Mouse (Mus musculus): Measurements from ENCODE around the gene Ankrd54. TPM values are rescaled to one million over a fixed set of nuclear protein-coding genes. Genes with fewer than 3 reads are reported as not detected.

Ankrd54 gene
- polyA plus RNA-seq (2014; fragmentation: Nextera tagmentation; extraction: Ambion mirVana), result 59.5 and 65.6 TPM in 2 replicates

DNA sequence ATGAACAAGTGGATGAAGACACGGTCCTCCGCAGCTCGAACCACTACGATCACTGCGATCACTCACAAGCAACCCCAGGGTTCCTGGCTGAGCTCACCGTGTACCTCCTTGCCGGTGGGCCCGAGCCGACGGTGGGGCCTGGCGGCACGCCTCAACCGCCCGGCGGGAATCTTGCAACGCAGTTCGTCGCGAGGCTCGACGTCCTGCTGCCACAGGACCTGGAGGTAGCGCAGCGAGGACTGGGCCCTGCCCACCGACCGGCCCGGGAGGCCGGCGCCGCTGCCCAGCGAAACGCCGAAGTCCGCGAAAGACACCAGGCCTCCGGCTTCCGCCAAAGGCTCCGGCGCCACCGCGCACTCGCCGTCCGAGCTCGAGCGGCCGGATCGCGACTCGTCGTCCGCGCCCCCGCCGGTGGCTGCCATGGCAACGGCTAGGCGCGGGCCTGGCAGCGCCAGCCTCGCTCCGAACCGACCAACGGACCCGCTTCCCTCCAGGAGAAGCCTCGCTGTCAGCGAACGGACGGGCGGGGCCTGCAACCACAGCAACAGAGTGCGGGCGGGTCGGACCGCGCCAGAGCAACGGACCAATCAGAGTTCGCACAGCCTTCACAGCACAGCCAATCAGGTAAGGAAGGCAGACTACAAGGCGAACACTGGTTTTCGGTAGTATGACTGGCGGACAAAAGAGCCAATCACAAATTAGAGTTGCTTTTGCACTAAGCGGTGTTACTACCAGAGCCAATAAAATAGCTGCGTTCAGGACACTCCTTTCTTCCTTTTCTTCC is at the start of gene Ankrd54:
Gene Ankrd54, minus strand, starts transcription at position 518 of the 784 bp plus-strand sequence.
- peak within 1 kb of the TSS; percentile 89 for H3K9ac ChIP-seq (ENCODE audit: low read length)
- under 1% methylated on average over 72 of the region's 80 CpGs for WGBS
- H3K4me1 ChIP-seq (ENCODE audit: control insufficient read depth, insufficient read depth, low read length), result peaks cover 4% of the 10 kb centered on the region; the same call in 1 of the 2 replicates
- peak within 1 kb of the TSS; percentile 53; the same call in 1 of the 2 replicates for H3K27ac ChIP-seq (ENCODE audit: low read depth, low read length)
- H3K36me3 ChIP-seq (ENCODE audit: control insufficient read depth, insufficient read depth, low read length), result peaks cover 4% of the 10 kb centered on the region
- H3K4me3 ChIP-seq (ENCODE audit: low read depth, low read length), result peak within 1 kb of the TSS; percentile 89
- H3K4me2 ChIP-seq (ENCODE audit: low read depth), result peak within 1 kb of the TSS; percentile 74
- no peaks in the 10 kb centered on the region for H3K9me3 ChIP-seq (ENCODE audit: control insufficient read depth, low read length)
- H3K27me3 ChIP-seq (ENCODE audit: control insufficient read depth, insufficient read depth, low read length), result no peaks in the 10 kb centered on the region
- peak; percentile 96 for DNase-seq (ENCODE audit: low spot score)
- ATAC-seq (ENCODE audit: insufficient read depth, low FRiP score, low TSS enrichment), result peak; percentile 100

DNA sequence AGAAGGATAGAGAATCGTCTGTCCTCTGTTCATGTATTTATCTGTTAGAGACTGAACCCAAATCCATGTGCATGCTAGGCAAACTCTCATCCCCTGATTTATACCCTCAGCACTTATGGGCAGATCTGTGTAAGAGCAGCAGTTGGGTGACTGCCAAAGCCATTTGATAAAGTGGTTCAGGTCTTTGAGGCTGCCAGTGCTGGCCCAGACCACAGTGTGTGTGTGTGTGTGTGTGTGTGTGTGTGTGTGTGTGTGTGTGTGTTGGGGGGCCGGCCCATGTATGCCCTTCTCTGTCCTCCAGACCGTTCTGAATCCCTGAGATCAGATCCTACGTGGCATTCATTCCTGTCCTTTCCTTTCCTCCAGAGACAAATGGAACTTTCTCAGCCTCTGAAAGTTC is 49.1 kb upstream of the Ankrd54 start:
- Histone ChIP-seq H3K27me3 (ENCODE audit: control insufficient read depth, insufficient read depth, low read length) (no peaks in the 10 kb centered on the region), H3K9me3 (ENCODE audit: control insufficient read depth, low read length) (no peaks in the 10 kb centered on the region), H3K4me2 (ENCODE audit: low read depth) (no peak overlapping the region), H3K9ac (ENCODE audit: low read length) (no peak overlapping the region), H3K36me3 (ENCODE audit: control insufficient read depth, insufficient read depth, low read length) (peaks cover 4% of the 10 kb centered on the region; the same call in 1 of the 2 replicates), H3K4me1 (ENCODE audit: control insufficient read depth, insufficient read depth, low read length) (peaks cover 4% of the 10 kb centered on the region; the same call in 1 of the 2 replicates), H3K4me3 (ENCODE audit: low read depth, low read length) (no peak overlapping the region), H3K27ac (ENCODE audit: low read depth, low read length) (no peak overlapping the region)
- no peak for DNase-seq (ENCODE audit: low spot score)
- no peak for ATAC-seq (ENCODE audit: insufficient read depth, low FRiP score, low TSS enrichment)
- 88% methylated on average over 4 of the region's 4 CpGs for WGBS

DNA sequence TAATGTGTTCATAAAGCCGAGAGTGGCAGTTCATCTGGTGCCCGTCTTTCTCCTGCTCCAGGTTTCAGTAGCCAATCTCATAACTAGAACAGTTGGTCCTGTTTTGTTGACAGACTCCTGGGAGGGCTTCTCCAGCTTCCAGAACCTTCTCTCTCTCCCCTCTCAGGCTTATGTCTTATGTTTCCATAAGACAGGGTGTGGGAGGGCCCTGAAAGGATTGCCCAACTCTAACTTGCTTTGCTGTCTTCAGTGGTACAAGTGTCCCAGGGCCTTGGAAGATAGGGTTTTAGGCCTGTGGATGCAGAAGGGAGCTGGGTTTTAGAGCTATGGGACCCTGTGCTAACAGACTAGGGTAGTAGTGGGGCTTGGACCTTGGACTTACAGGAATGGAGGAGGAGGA is 47.8 kb upstream of the Ankrd54 start:
- no peak overlapping the region for H3K27ac ChIP-seq (ENCODE audit: low read depth, low read length)
- no peaks in the 10 kb centered on the region for H3K27me3 ChIP-seq (ENCODE audit: control insufficient read depth, insufficient read depth, low read length)
- peaks cover 4% of the 10 kb centered on the region; the same call in 1 of the 2 replicates for H3K36me3 ChIP-seq (ENCODE audit: control insufficient read depth, insufficient read depth, low read length)
- peak overlapping the region; percentile 81; the same call in 1 of the 2 replicates for H3K4me3 ChIP-seq (ENCODE audit: low read depth, low read length)
- no peaks in the 10 kb centered on the region for H3K9me3 ChIP-seq (ENCODE audit: control insufficient read depth, low read length)
- ATAC-seq (ENCODE audit: insufficient read depth, low FRiP score, low TSS enrichment) (no peak), DNase-seq (ENCODE audit: low spot score) (no peak)
- 87% methylated on average over 2 of the region's 2 CpGs for WGBS
- H3K9ac ChIP-seq (ENCODE audit: low read length), result no peak overlapping the region
- H3K4me2 ChIP-seq (ENCODE audit: low read depth), result peak overlapping the region; percentile 99
- H3K4me1 ChIP-seq (ENCODE audit: control insufficient read depth, insufficient read depth, low read length), result peaks cover 4% of the 10 kb centered on the region; the same call in 1 of the 2 replicates

DNA sequence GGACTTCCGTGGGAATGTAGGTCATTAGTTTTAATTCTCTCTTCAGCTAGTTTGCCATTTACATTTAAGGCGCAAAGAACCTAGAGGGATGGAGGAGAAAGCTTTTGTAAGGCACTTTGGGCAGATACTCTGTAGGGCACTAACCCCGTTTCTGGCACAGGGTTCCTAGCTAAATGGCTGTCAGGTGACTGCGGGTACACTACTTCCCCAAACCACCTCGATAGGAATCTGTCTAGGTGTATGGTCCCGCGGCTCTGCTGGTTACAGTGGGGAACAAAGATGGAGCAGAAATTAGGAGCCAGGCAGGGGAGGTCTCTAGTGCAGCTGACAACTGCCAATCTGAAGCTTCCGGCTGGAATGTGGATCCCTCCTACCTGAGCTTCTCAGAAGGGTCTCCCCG is 47.3 kb upstream of the Ankrd54 start:
- Histone ChIP-seq H3K4me1 (ENCODE audit: control insufficient read depth, insufficient read depth, low read length) (peaks cover 4% of the 10 kb centered on the region; the same call in 1 of the 2 replicates), H3K9ac (ENCODE audit: low read length) (no peak overlapping the region; the same call in 1 of the 2 replicates), H3K9me3 (ENCODE audit: control insufficient read depth, low read length) (no peaks in the 10 kb centered on the region), H3K36me3 (ENCODE audit: control insufficient read depth, insufficient read depth, low read length) (peaks cover 3% of the 10 kb centered on the region; the same call in 1 of the 2 replicates), H3K4me3 (ENCODE audit: low read depth, low read length) (peak overlapping the region; percentile 81), H3K27me3 (ENCODE audit: control insufficient read depth, insufficient read depth, low read length) (no peaks in the 10 kb centered on the region), H3K4me2 (ENCODE audit: low read depth) (peak overlapping the region; percentile 99), H3K27ac (ENCODE audit: low read depth, low read length) (no peak overlapping the region)
- DNase-seq (ENCODE audit: low spot score), result no peak
- ATAC-seq (ENCODE audit: insufficient read depth, low FRiP score, low TSS enrichment), result no peak
- WGBS, result 19% methylated on average over 9 of the region's 9 CpGs

DNA sequence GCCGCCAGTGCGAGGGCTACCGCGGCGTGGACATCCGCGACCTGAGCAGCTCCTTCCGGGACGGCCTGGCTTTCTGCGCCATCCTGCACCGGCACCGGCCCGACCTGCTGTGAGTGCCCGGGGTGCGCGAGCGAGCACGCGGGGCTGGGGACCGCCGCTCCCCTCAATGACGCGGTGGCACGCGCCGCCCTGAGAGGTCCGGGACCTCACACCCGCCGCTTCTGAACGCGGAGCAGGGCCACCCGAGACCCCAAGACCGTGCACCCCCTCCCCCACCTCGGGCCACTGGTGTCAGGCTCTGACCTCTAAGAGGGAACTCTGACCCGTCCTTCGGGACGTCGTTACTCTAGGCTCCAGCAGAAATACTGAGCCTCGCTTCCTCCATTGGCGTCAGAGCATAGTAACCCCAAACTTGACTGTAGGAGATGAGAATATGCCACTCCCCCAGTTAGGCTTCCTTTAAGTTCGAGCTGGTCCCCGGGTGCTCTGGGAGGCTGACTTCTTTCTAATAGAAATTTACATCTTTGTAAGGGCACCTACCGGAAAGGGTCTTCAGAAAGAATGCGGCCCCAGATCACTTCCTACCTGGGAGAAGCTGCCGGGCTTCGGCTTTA is 46.7 kb upstream of the Ankrd54 start:
- ATAC-seq (ENCODE audit: insufficient read depth, low FRiP score, low TSS enrichment), result peak; percentile 60
- H3K9me3 ChIP-seq (ENCODE audit: control insufficient read depth, low read length), result no peaks in the 10 kb centered on the region
- H3K36me3 ChIP-seq (ENCODE audit: control insufficient read depth, insufficient read depth, low read length), result no peaks in the 10 kb centered on the region
- H3K27me3 ChIP-seq (ENCODE audit: control insufficient read depth, insufficient read depth, low read length), result no peaks in the 10 kb centered on the region
- peak overlapping the region; percentile 81 for H3K4me3 ChIP-seq (ENCODE audit: low read depth, low read length)
- WGBS, result under 1% methylated on average over 46 of the region's 46 CpGs
- H3K9ac ChIP-seq (ENCODE audit: low read length), result peak overlapping the region; percentile 91
- H3K27ac ChIP-seq (ENCODE audit: low read depth, low read length), result peak overlapping the region; percentile 58
- no peak for DNase-seq (ENCODE audit: low spot score)
- peaks cover 4% of the 10 kb centered on the region; the same call in 1 of the 2 replicates for H3K4me1 ChIP-seq (ENCODE audit: control insufficient read depth, insufficient read depth, low read length)
- H3K4me2 ChIP-seq (ENCODE audit: low read depth), result peak overlapping the region; percentile 99

DNA sequence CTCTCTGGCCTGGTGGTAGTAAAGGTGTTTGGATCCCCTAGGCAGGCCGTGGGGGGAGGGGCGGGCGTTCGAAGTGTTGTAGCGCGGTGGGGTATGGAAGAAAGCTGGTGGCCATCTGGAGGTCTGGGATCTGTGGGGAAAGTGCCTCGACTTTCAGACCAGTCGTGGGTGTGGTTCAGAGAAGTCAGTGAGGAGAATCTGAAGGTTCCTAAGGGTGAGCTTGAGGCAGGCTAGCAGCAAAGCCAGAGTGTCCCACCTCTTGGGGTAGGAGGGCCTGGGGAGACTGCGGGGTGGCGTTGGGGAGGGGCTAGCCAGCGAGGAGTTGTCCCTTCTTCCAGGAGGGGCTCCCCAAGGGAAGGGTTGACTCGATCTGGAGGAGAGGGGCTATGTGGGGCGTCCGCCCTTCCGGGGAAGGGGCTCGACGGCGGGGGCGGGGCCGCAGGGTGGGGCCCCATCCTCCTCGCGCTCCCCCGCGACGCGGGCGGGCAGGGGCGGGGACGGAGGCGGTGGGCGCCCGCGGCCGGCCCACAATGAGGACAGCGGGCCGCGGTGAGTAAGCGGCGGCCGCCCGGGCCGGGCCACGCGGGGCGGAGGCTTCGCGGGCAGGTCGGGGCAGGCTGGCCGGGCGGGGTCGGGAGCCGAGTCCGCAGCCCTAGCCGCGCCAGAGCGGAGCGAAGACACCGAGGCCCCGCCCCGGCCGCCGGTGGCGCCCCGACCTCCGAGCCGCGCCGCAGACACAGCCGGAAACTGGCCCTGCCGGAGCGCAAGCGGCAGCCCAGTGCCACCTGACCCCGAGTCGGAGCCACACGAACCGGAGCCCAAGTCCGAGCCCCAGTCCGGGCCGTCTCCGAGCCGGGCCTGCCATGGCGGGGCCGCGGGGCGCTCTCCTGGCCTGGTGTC is 46.0 kb upstream of the Ankrd54 start, which contains the start of gene Micall1:
Gene Micall1, plus strand, starts transcription at position 478 of the 900 bp plus-strand sequence.
- no peaks in the 10 kb centered on the region for H3K27me3 ChIP-seq (ENCODE audit: control insufficient read depth, insufficient read depth, low read length)
- under 1% methylated on average over 80 of the region's 85 CpGs for WGBS
- no peaks in the 10 kb centered on the region for H3K36me3 ChIP-seq (ENCODE audit: control insufficient read depth, insufficient read depth, low read length)
- peak; percentile 74 for ATAC-seq (ENCODE audit: insufficient read depth, low FRiP score, low TSS enrichment)
- peak within 1 kb of the TSS; percentile 58 for H3K27ac ChIP-seq (ENCODE audit: low read depth, low read length)
- peak within 1 kb of the TSS; percentile 81 for H3K4me3 ChIP-seq (ENCODE audit: low read depth, low read length)
- DNase-seq (ENCODE audit: low spot score), result peak; percentile 70
- peak within 1 kb of the TSS; percentile 91 for H3K9ac ChIP-seq (ENCODE audit: low read length)
- H3K4me2 ChIP-seq (ENCODE audit: low read depth), result peak within 1 kb of the TSS; percentile 99
- H3K9me3 ChIP-seq (ENCODE audit: control insufficient read depth, low read length), result no peaks in the 10 kb centered on the region
- peaks cover 4% of the 10 kb centered on the region; the same call in 1 of the 2 replicates for H3K4me1 ChIP-seq (ENCODE audit: control insufficient read depth, insufficient read depth, low read length)

DNA sequence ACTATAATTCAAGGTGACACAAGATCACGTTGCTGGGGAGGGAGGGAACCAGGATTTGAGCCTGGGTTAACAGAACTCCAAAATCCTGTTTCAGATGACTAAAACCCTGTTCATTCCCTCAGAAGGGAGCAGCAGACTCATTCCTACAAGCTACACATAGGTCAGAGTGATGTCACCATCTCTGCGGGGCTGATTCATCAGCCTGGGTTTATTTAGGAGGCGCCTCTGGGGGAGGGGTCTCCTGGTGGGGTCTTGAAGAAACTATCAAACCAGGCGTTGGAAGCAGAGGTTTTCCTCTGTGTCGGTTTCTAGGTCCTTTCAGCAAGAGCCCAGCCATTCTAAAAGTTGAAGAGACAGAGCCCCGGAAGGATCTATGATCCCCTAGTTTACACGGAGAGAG is 45.3 kb upstream of the Ankrd54 start:
- DNase-seq (ENCODE audit: low spot score) (peak; percentile 29), ATAC-seq (ENCODE audit: insufficient read depth, low FRiP score, low TSS enrichment) (no peak)
- peaks cover 4% of the 10 kb centered on the region; the same call in 1 of the 2 replicates for H3K4me1 ChIP-seq (ENCODE audit: control insufficient read depth, insufficient read depth, low read length)
- 21% methylated on average over 7 of the region's 7 CpGs for WGBS
- no peaks in the 10 kb centered on the region for H3K36me3 ChIP-seq (ENCODE audit: control insufficient read depth, insufficient read depth, low read length)
- no peaks in the 10 kb centered on the region for H3K9me3 ChIP-seq (ENCODE audit: control insufficient read depth, low read length)
- 0 out of 2 replicates have a peak overlapping the region, but pooled peaks have one; percentile 1 for H3K27ac ChIP-seq (ENCODE audit: low read depth, low read length)
- peak overlapping the region; percentile 99 for H3K4me2 ChIP-seq (ENCODE audit: low read depth)
- H3K27me3 ChIP-seq (ENCODE audit: control insufficient read depth, insufficient read depth, low read length), result no peaks in the 10 kb centered on the region
- H3K9ac ChIP-seq (ENCODE audit: low read length), result no peak overlapping the region; the same call in 1 of the 2 replicates
- no peak overlapping the region for H3K4me3 ChIP-seq (ENCODE audit: low read depth, low read length)

DNA sequence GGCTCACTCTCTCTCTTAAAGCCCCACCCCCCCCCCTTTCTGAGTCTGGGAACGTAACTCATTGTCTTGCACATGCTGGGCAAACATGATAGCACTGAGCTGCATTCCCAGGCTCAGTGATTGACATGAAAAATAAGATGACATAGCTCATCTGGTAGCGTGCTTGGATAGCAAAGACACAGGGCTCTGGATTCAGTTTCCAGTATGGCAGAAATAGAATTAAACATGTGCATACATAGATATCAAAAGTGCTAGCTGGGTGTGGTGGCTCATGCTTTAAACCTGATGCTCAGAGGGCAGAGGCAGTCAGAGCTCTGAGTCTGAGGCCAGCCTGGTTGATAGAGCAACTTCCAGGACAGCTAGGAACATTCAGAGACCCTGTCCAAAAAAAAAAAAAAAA is 43.1 kb upstream of the Ankrd54 start:
- Histone ChIP-seq H3K27me3 (ENCODE audit: control insufficient read depth, insufficient read depth, low read length) (no peaks in the 10 kb centered on the region), H3K9ac (ENCODE audit: low read length) (no peak overlapping the region), H3K4me2 (ENCODE audit: low read depth) (no peak overlapping the region), H3K4me3 (ENCODE audit: low read depth, low read length) (no peak overlapping the region), H3K36me3 (ENCODE audit: control insufficient read depth, insufficient read depth, low read length) (no peaks in the 10 kb centered on the region), H3K27ac (ENCODE audit: low read depth, low read length) (no peak overlapping the region), H3K9me3 (ENCODE audit: control insufficient read depth, low read length) (no peaks in the 10 kb centered on the region), H3K4me1 (ENCODE audit: control insufficient read depth, insufficient read depth, low read length) (peaks cover 4% of the 10 kb centered on the region; the same call in 1 of the 2 replicates)
- WGBS, result 74% methylated on average over 2 of the region's 2 CpGs
- ATAC-seq (ENCODE audit: insufficient read depth, low FRiP score, low TSS enrichment), result no peak
- DNase-seq (ENCODE audit: low spot score), result no peak

Data from neural tube, embryonic 11.5 days (tissue).